Mouse (Mus musculus) embryo, embryonic 10 days (tissue): ENCODE data around the gene Dusp19.
A peak's percentile ranks its signal among the peaks of the same experiment; 100 is the strongest.

ENCODE experiments used
- DNase-seq: peaks from one replicate; pipeline ENCODE4 v3.0.0-alpha.2; 2015; ENCODE audit warnings: low spot score

Gene Dusp19

GRCm38 (mm10) chr2:80638364-80639241 lies 21.8 kb downstream of the Dusp19 start:
- DNase-seq: peak; percentile 96

DNA sequence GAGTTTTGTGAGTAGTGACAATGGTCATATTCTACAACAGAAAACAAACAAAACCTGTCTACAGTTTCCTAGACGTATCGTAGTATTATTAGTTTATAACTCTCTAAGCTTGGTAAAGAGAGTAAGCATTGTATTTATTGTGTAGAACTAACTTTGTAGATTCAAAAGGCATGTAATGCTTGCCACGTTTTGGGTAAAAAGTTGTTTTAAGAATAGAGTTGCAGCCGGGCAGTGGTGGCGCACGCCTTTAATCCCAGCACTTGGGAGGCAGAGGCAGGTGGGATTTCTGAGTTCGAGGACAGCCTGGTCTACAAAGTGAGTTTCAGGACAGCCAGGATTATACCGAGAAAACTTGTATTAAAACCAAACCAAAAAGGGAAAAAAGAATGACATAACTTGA lies 22.6 kb downstream of the Dusp19 start:
- DNase-seq: no peak

DNA sequence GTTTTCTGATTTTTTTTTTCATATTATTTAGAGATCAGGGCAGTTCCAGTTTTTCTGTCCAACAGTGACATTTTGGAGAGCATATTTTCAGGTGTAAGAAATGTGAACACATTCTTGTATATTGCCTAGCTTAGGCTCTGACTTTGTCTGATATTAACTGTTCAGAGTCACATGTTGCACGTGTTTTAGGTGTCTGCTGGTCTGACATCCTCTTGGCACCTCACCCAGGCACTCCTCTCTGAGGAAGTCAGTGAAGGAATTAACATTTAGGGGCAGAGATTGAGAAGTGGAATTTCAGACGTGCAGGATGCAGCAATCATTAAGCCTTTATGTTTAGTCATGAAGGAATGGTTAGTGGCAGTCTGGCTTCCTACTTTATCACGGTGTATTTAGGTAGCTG lies 23.0 kb downstream of the Dusp19 start:
- DNase-seq: no peak

GRCm38 (mm10) chr2:80661414-80661813 lies 44.6 kb downstream of the Dusp19 start:
- DNase-seq: no peak

DNA sequence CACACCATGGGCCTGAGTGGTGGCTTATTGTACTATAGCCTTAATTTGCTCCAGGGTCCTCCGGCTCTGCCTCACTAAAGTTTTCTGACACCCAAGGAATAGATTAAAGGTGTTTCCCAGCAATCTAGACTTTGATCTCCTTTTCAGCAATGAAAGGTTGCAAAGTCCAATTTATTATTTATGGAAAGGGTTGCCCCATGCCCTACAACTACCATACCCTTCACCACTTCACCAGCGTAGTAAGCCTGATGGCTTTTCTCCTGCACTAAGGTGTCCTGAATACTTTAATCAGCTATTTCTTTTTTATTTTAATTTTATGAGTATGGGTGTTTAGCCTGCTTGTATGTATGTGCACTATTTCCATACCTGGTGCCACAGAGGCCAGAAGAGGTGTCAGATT lies 45.8 kb downstream of the Dusp19 start:
- DNase-seq: no peak

DNA sequence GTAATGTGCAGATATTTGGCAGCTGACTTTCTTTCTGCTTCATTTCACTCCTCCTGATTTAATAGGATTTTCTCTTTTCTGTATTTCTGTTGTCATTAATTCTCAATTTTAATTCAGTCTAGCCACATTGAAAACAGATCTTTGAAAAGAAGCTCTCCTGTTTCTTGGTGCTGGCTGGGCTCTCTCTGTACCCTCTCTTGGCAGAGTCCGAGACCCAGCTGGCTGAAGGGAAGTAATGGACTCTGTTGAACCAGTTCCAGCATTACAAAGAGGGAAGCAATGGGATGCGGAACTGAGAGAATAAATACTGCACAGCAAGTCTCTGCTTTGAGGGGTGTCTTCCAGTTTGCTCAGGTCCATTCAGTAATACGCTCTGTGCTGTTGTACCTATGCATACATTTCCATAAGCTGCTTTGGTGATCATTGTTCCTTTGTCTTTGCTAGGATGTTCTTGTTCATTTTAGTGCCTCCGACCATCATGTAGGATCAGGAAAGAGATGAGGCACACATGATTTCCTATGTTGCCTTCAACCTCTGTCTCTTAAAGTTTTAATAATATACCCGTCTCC lies 50.6 kb downstream of the Dusp19 start:
- no peak for DNase-seq

- peak; percentile 19 for DNase-seq
These were observed 53.2 kb downstream of the Dusp19 start for GRCm38 (mm10) chr2:80669868-80670666.

DNA sequence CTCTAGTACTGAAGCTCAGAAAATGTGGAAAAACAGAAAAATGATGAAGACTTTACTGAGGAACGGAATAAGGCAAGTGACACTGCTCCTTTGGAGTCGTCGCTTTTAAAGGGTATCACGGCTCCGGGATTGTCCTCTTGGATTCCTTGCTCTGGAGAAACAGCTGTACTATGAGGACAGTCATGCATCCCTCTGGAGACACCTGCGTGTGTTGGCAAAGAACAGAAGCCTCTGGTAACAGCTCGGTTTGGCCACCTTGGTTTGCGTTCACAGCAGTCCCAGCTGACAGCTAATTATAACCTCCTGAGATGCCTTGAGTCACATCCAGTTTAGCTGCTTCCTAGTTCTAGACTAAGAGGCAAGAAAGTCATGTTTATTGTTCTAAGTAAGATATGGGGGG lies 62.0 kb downstream of the Dusp19 start:
- DNase-seq: no peak
